Mouse (Mus musculus): ENCODE measurements around the gene Sft2d2.

Gene Sft2d2

DNA sequence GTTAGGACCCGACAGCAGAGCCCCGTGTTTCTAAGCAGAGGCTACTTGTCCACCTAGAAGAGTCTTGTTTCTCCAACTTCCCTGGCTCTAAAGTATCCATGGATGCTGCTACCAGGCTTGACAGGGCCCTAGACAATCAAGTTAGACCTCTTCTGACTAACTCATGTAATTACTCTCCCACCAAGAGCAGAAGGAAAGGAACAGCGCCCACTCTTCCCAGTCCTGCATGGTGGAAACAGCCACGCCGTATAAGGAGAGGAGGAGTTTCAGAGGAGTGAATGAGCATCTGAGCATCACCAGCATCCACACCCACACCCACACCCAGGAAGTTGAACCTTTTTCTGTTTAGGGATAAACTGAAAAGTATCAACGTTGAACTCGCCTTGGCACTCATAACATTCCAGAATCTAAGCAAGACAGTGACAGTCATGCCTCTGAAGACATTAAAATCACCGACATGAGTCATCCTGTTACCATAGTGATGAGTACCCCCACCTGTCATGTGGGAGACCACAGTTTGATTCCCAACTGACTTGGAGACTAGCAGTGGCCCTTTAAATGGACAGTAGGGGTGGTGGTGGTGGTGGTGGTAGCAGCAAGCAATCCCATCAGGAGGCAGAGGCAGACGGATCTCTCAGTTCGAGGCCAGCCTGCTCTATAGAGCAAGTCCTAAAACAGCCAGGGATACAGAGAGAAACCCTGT is 3.5 kb downstream of the Sft2d2 start:
- no peak for DNase-seq (ENCODE audit: low read depth)

GRCm38 (mm10) chr1:165190068-165190467 is 4.2 kb downstream of the Sft2d2 start:
- DNase-seq (ENCODE audit: low read depth), result no peak

DNA sequence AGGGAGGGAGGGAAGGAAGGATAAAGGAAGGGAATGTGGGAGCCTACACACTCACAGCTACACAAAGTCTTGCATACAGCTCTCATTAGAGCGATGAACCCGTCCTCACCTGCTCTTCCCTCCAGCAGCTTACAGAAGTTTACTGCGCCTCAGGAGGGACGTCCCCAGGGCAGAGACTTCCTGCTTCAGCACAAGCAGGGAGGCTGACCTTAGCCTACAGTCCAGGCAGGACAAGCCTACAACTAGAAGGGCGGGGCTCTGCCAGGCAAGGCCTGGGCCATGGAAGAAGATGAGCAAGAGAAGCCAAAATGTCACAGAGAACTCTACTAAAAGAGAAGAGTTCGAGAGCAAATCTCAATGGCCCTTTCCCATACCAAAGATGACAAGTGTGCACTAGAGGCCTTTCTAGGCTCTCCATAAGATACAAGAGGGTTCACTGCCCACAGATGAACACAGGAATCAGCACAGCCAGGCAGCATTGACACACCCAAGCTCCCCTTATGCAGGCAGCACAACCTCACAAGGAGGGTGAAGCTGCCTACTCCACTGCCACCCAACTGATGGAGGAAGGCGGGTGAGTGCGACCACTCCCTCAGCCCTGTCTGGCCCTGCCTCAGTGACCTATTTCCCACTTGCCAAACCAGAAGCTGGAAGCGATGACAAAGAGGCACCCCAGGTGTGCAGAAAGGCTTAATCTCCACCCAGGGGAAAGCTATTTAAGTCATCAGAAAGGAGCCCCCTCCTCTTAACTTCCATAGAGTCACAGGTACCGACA is 5.2 kb downstream of the Sft2d2 start:
- DNase-seq (ENCODE audit: low read depth), result no peak

GRCm38 (mm10) chr1:165187357-165187756 is 6.9 kb downstream of the Sft2d2 start:
- no peak for DNase-seq (ENCODE audit: low read depth)

- no peak for DNase-seq (ENCODE audit: low read depth)
These were observed 7.7 kb downstream of the Sft2d2 start for GRCm38 (mm10) chr1:165186491-165186890.

GRCm38 (mm10) chr1:165185116-165185515 is 9.1 kb downstream of the Sft2d2 start:
- DNase-seq (ENCODE audit: low read depth), result no peak

DNA sequence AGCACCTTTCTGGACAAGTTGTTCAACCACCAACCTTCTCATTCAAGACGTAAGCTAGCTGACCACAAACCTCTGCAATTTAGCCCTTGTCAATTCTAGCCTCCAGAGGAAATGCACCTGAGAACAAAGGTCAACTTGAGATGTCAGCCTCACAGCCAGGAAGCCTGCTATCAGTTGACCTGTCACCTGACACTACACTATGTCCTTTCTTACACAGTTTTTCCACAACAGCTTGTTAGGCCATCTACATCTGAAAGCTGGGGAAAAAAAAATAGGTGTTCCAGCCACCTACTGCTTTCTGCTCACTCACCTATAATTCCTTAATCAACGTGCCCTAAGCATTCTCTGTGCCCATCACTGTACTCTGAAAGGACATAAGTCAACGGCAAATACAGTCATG is 10.1 kb downstream of the Sft2d2 start:
- no peak for DNase-seq (ENCODE audit: low read depth)

DNA sequence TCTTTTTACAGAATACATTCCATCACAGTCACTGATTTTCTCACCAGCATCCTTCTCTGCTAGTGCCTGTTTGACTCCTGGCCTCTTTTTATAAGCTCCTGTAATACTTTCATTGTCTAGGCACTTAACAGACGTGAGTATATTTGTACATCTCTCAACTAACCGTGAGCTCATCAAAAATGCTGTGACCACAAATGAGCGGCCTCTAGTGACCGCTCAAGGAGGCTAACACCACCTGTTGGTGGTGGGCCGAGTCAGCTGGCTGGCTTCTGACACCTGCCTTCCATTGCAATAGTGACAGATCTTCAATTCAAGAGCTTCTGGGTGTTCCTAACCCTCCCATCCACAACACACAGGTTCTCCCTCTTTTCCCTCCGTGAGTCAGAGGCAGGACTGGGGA is 10.8 kb downstream of the Sft2d2 start:
- no peak for DNase-seq (ENCODE audit: low read depth)

- no peak for DNase-seq (ENCODE audit: low read depth)
These were observed 14.9 kb downstream of the Sft2d2 start for GRCm38 (mm10) chr1:165179321-165179720.

DNA sequence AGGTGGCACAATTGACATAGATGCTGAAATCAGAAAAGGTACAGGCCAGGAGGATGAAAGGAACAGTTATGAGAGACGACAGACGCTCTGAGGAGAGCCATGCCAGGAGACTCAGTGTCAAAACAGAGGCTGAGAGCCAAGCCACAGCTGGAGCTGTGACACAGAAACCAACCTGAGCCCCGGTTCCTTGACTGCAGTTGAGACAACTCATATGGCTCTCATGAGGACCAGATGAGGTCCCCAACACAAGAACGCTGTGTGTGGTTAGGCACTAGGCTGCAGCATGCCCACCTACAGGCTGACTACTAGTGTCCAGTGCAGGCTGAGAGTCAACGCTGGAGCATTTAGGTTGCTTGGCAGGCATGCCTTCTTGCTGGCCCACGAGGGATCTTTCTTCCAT is 16.2 kb downstream of the Sft2d2 start:
- no peak for DNase-seq (ENCODE audit: low read depth)

DNA sequence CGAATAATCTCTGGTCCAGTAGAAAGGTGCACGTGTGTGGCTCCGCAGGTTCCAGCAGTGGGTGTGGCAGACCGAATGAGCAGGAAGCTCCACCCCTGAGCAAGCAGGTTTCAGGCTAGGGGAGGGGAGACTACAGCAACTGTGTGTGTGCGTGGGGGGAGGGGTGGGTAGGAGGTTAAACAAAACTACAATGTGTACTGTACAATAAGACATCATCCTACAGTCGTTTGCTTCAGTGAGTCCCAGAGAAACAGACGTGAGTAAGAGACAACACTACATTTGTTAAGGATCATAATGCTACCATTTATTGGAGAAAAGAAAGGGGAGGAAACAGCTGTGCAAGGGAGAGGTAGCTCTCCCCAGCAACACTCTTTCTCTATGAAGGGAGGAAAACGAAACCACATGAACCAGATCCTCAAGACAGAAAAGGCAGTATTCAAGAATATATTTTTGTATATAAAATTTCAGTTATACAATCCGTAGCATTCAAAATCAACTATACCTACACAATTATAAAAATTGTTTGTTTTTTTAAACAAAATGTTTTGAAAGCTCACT is 20.1 kb downstream of the Sft2d2 start:
- DNase-seq (ENCODE audit: low read depth), result no peak

GRCm38 (mm10) chr1:165171277-165171676 is 23.0 kb downstream of the Sft2d2 start:
- DNase-seq (ENCODE audit: low read depth), result no peak

DNA sequence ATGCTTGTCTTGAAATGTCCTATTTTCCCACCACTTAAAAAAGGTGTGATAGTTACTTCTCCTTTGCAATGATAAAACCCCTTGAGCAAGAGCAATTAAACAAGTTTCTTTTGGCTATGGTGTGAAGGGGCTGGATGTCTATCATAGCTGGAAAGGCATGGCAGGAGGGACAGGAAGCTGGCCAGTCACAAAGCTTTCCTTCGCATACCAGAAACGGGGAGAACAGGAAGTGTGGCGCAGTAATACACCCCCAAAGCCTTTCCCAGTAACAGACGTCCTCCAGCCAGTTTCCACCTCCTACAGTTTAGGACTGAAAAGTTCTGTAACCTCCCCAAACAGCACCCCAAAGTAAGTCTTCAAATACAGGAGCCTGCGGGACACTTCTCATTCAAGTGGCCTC is 24.1 kb downstream of the Sft2d2 start:
- DNase-seq (ENCODE audit: low read depth), result no peak

DNA sequence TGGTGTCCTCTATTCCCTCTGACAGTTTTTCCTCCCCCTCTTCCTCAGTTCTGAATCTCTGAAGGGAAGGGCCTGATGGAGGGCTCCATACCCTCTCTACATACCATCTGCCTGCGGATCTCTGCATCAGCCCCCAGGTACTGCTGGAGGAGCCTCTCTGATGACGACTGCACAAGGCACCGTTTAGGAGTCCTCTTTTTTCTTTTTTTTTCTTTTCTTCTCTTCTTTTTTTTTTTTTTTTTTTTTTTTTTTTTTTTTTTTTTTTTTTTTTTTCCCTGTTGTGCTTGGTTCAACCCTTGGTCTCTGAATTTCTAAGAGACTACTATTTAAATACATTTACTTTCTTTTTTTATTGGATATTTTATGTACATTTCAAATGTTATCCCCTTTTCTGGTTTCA is 24.8 kb downstream of the Sft2d2 start:
- no peak for DNase-seq (ENCODE audit: low read depth)

GRCm38 (mm10) chr1:165164920-165165319 is 29.3 kb downstream of the Sft2d2 start:
- DNase-seq (ENCODE audit: low read depth), result no peak

DNA sequence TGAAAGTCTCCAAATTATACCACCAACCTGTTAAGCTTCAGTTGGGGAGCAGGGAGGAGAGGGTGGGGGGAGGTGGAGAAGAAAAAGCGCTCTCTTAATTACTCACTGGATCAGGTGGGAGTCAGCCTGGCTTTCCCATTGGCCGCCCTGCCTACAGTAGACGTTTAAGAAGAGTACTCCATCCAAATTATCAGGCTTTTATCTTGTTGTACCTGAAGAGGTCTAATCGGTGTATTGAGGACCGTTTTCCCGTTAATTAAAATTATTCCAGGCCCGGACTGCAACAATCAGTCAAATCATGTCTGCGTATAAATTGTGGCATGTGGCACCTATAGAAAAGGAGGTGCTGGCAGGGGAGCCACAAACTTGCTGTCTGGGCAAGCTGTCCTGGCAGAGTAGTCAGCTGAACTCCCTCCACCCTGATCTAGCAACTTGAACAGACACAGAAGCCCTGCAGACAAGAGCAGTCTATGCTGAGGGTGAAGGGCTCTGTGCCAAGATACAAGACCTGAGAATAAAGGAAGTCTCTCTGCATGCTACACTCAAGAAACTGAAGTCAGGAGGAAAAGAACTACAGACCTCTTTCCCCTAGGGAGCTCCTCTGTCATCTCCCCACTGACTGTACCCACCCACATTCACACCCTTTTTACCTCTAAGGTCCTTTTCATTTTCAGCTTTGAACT is 33.4 kb downstream of the Sft2d2 start, which contains the start of gene Tbx19:
Tbx19 (minus strand) TSS at position 51 of the 683 bp plus-strand sequence.
- no peak for DNase-seq (ENCODE audit: low read depth)

- no peak for DNase-seq (ENCODE audit: low read depth)
These were observed 35.4 kb downstream of the Sft2d2 start for GRCm38 (mm10) chr1:165158841-165159240.

DNA sequence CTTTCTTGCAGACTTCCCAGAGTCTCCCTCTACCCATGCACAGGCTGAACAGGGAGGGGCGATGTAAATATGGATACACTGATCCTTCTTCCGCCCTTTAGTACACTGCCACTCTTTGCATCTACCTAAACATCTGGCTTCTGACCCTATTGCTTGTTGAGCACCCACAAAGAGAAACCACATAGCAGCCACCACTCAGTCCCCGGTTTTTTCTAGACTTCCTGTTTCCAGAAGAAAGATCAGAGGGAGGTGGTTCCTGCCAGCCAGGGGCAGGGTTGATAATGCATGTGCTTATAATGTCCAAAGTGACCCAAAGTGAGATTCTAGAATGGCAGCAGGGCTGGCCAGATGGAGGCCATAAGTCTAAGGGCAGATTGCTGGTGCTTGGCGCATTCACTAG is 40.1 kb downstream of the Sft2d2 start:
- peak; percentile 29 for DNase-seq (ENCODE audit: low read depth)

- no peak for DNase-seq (ENCODE audit: low read depth)
These were observed 43.0 kb downstream of the Sft2d2 start for GRCm38 (mm10) chr1:165151216-165151615.

- no peak for DNase-seq (ENCODE audit: low read depth)
These were observed 51.8 kb downstream of the Sft2d2 start for GRCm38 (mm10) chr1:165142343-165142916.

DNA sequence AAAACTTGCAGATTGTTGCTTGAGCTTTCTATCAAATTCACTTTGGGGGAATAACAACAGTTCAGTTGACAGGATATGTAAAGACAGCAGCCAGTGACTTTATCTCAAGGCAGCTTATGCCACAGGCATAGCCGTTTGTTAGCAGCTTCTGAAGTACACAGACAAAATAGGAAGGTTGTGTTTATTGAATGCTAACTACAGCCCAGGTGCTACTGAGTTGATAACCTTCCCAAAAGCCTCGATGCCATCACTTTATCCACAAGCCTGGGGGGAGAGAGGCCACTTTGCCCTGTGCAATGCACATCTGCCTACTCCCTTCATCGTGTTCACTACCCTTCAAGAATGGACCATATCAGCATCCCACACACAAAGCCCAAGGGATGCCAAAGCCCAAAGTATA is 54.0 kb downstream of the Sft2d2 start:
- no peak for DNase-seq (ENCODE audit: low read depth)

DNA sequence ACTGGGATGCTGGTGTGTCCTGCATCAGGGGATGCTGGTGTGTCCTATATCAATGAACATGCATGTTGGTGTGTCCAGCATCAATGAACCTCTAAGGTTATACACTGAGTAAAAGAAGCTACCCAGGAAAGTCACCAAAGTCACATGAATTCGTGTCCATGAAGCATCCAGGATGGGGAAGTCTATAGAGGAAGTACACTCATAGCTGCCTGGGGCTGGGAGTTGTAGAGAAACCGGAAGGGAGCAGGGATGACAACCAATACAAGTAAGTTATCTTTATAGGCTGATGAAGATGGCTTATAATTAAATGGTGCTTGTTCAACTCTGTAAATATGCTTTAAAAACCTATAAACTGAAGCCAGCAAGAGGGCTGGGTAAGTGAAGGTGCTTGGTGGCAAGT is 60.4 kb downstream of the Sft2d2 start:
- DNase-seq (ENCODE audit: low read depth), result no peak
